Mouse (Mus musculus): ENCODE results near the gene Slc41a2. TPM values are rescaled to one million over a fixed set of nuclear protein-coding genes. Genes with fewer than 3 reads are reported as not detected.

The Slc41a2 gene
- polyA plus RNA-seq, 1 experiment, result 8.1 TPM

GRCm38 (mm10) chr10:83201525-83201924, 136.2 kb downstream of the Slc41a2 start:
- DNase-seq (ENCODE audit: low read depth, low spot score), result no peak
- WGBS, result 85% methylated on average over 7 of the region's 7 CpGs

GRCm38 (mm10) chr10:83199290-83199689, 138.4 kb downstream of the Slc41a2 start:
- 82% methylated on average over 9 of the region's 9 CpGs for WGBS
- DNase-seq (ENCODE audit: low read depth, low spot score), result no peak

GRCm38 (mm10) chr10:83198692-83199091, 139.0 kb downstream of the Slc41a2 start:
- WGBS, result 53% methylated on average over 5 of the region's 5 CpGs
- no peak for DNase-seq (ENCODE audit: low read depth, low spot score)

GRCm38 (mm10) chr10:83197690-83198336, 139.9 kb downstream of the Slc41a2 start:
- WGBS, result 61% methylated on average over 11 of the region's 11 CpGs
- no peak for DNase-seq (ENCODE audit: low read depth, low spot score)

GRCm38 (mm10) chr10:83191982-83192381, 145.7 kb downstream of the Slc41a2 start:
- 72% methylated on average over 6 of the region's 6 CpGs for WGBS
- no peak for DNase-seq (ENCODE audit: low read depth, low spot score)

GRCm38 (mm10) chr10:83191476-83191875, 146.2 kb downstream of the Slc41a2 start:
- no peak for DNase-seq (ENCODE audit: low read depth, low spot score)
- 94% methylated on average over 17 of the region's 17 CpGs for WGBS

GRCm38 (mm10) chr10:83189071-83189470, 148.6 kb downstream of the Slc41a2 start:
- DNase-seq (ENCODE audit: low read depth, low spot score), result no peak
- 93% methylated on average over 5 of the region's 5 CpGs for WGBS

GRCm38 (mm10) chr10:83186984-83187383, 150.7 kb downstream of the Slc41a2 start:
- 77% methylated on average over 5 of the region's 5 CpGs for WGBS
- no peak for DNase-seq (ENCODE audit: low read depth, low spot score)

GRCm38 (mm10) chr10:83186167-83186566, 151.5 kb downstream of the Slc41a2 start:
- 91% methylated on average over 8 of the region's 8 CpGs for WGBS

GRCm38 (mm10) chr10:83185121-83185520, 152.6 kb downstream of the Slc41a2 start:
- 91% methylated on average over 6 of the region's 6 CpGs for WGBS
- no peak for DNase-seq (ENCODE audit: low read depth, low spot score)

More at GRCm38 (mm10) chr10:83186167-83186566, 151.5 kb downstream of the Slc41a2 start:
- DNase-seq (ENCODE audit: low read depth, low spot score), result no peak

- DNase-seq (ENCODE audit: low read depth, low spot score), result no peak
- 64% methylated on average over 7 of the region's 7 CpGs for WGBS
These were observed 153.1 kb downstream of the Slc41a2 start for GRCm38 (mm10) chr10:83184480-83185069.

GRCm38 (mm10) chr10:83183634-83184479, 153.8 kb downstream of the Slc41a2 start:
- WGBS, result 66% methylated on average over 12 of the region's 12 CpGs

GRCm38 (mm10) chr10:83182573-83182960, 155.1 kb downstream of the Slc41a2 start:
- no peak for DNase-seq (ENCODE audit: low read depth, low spot score)
- 40% methylated on average over 8 of the region's 8 CpGs for WGBS

More at GRCm38 (mm10) chr10:83183634-83184479, 153.8 kb downstream of the Slc41a2 start:
- no peak for DNase-seq (ENCODE audit: low read depth, low spot score)

GRCm38 (mm10) chr10:83181831-83182572, 155.7 kb downstream of the Slc41a2 start:
- DNase-seq (ENCODE audit: low read depth, low spot score), result no peak
- 85% methylated on average over 15 of the region's 15 CpGs for WGBS

Other genes starting within 250 kb of the Slc41a2 start
- 0.22 and 0.26 TPM in 2 replicates for gene D10Wsu102e, start 22.3 kb upstream of the Slc41a2 start, polyA plus RNA-seq (2012; rRNA removed)
- gene Aldh1l2, start 196.3 kb upstream of the Slc41a2 start, polyA plus RNA-seq (2012; rRNA removed), result 0.49 and 0.50 TPM in 2 replicates
- gene Washc4, start 205.9 kb upstream of the Slc41a2 start, polyA plus RNA-seq (2012; rRNA removed), result 2.0 and 2.3 TPM in 2 replicates